Mouse (Mus musculus) fat pad, adult 2 months (tissue): ENCODE results near the gene Ccdc167.

Experiments used
- DNase-seq: peaks from one replicate; pipeline ENCODE4 v3.0.0-alpha.2; 2011; ENCODE audit warnings: low read depth, low spot score; ENCODE audit errors: extremely low read depth

The Ccdc167 gene

DNA sequence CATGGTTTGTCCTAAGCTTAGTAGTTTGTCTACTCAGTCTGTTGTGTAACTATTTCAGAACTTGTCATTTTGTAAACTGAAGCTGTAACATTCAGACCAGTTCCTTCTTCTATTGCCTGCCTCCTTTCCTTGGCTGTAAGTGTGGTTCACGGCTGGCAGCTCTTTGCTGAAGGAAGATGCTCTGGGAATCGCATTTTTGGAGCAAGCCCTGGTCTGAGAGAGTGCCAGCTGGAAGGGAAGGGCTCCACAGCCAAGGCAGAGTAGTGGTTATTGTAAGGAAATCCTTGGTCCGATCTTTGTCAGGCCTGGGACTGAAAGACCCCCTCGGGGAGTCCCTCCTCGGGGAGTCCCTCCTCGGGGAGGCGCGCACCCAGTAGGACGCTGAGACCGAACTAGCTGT, 28.2 kb downstream of the Ccdc167 start:
- no peak for DNase-seq

DNA sequence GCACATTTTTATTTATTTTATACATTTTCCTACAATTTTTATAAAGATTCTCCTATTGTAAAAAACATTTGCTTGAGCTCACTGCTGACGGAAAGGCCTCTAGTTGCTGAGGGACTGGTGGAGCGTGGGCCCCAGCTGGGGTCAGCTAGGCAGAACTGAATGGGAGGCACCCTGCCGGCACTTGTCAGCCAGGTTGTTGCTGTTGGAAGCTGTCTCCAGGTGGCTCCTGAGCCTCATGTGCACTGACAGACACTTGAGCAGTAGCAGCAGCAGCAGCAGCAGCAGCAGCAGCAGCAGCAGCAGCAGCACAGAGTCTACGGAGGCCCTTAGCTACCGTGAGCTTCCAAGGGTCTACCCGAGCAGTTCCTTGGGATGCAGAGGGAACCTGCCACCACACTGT, 29.5 kb downstream of the Ccdc167 start:
- DNase-seq = no peak

- DNase-seq = no peak
These were observed 30.1 kb downstream of the Ccdc167 start for GRCm38 (mm10) chr17:29686771-29687170.

GRCm38 (mm10) chr17:29684275-29684674, 32.6 kb downstream of the Ccdc167 start:
- no peak for DNase-seq

DNA sequence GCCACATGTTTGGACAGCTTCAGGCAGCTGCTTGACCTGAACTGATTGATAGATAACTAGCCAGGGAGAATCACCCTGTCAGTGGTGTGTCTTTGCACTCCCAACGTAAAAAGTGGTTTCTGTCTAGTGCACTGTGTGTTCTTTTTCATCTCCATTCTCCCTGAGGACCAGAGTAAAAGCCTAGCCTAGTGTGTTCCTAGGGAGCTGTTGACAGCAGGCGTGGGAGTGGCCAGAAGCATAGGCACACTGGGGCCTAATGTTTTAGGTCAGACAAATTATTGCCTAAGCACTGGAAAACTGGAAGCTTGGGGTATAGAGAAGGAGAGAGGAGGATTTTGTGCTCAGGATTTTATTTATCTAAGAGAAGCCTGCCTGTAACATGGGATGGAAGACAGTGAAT, 33.7 kb downstream of the Ccdc167 start:
- no peak for DNase-seq

- no peak for DNase-seq
These were observed 34.6 kb downstream of the Ccdc167 start for GRCm38 (mm10) chr17:29682261-29682660.

- DNase-seq = no peak
These were observed 35.2 kb downstream of the Ccdc167 start for GRCm38 (mm10) chr17:29681669-29682068.

- DNase-seq = no peak
These were observed 35.9 kb downstream of the Ccdc167 start for GRCm38 (mm10) chr17:29680921-29681320.

- DNase-seq = no peak
These were observed 36.7 kb downstream of the Ccdc167 start for GRCm38 (mm10) chr17:29680174-29680573.

GRCm38 (mm10) chr17:29679038-29679767, 37.6 kb downstream of the Ccdc167 start:
- no peak for DNase-seq

DNA sequence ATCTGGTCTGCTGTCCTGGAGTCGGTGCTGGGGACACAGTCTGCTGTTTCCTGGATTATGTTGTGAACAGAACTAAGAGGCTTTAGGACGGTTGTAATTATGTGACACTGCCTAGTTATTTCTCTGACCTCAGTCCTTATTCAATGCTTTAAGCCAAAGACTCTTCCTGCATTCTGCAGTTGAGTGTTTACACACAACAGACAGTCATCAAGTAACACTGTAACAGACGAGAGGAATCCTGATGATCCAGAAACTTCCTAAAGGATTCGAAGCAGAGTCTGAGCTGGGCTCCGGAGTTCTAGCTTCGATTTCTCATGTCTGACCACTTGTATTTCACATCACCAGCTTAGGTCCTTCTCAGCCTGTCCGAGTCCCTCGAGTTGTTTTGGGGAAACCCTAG, 38.3 kb downstream of the Ccdc167 start:
- no peak for DNase-seq

- DNase-seq = no peak
These were observed 43.5 kb downstream of the Ccdc167 start for GRCm38 (mm10) chr17:29673325-29673724.

DNA sequence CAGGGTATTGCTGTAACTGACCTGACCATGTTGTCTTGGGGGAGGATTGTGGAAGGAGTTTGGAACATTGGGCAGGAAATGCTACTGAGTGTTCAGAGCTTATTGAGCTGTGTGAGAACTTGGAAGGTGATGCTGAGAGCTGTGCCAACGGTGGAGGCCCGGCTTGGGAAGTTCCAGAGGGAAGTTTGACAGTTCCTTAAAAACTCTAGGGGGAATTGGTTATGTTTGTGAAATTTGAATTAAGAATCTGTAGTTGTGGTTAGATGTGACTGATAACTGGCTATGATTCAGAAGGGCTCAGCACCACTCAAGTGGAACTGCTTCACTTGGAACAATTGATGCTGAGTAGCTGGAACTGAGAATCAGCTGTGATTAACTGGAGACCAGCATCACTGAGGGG, 45.8 kb downstream of the Ccdc167 start:
- no peak for DNase-seq

- DNase-seq = no peak
These were observed 46.9 kb downstream of the Ccdc167 start for GRCm38 (mm10) chr17:29669936-29670335.

DNA sequence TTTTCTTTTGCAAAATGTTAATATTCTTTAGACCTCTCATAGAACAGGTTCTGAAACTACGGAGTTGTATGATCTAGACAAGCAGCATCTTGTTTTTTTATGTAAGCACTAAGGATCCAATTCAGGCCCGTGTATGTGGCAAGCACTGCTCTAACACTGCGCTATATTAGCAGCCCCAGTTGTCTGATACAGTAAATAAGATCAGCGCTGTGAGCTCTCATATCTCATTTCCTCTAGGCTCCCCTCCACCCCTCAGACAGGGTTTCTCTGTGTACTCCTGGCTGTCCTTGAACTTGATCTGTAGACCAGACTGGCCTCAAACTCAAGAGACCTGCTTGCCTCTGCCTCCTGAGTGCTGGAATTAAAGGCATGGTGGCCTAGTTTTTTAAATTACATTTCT, 47.8 kb downstream of the Ccdc167 start:
- DNase-seq = no peak

- DNase-seq = no peak
These were observed 48.5 kb downstream of the Ccdc167 start for GRCm38 (mm10) chr17:29668051-29668986.

DNA sequence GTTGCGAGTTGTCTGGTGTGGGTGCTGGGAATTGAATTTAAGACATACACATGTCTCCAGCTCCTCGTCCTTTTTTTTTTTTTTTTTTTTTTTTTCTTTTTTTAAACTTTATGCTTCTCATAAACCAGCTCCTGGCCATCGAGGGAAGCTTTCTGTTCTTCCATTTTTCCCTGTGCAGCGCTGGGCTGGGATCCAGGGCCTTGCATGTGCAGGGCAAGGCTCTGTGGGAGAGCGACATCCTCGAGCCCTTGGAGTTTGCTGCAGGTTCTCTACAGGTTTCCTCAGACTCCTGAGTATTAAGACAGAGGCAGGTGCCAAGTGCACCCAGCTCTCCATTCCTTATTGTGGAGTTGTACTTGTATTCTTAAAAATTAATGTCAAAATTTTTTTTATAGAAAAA, 54.7 kb downstream of the Ccdc167 start:
- no peak for DNase-seq

DNA sequence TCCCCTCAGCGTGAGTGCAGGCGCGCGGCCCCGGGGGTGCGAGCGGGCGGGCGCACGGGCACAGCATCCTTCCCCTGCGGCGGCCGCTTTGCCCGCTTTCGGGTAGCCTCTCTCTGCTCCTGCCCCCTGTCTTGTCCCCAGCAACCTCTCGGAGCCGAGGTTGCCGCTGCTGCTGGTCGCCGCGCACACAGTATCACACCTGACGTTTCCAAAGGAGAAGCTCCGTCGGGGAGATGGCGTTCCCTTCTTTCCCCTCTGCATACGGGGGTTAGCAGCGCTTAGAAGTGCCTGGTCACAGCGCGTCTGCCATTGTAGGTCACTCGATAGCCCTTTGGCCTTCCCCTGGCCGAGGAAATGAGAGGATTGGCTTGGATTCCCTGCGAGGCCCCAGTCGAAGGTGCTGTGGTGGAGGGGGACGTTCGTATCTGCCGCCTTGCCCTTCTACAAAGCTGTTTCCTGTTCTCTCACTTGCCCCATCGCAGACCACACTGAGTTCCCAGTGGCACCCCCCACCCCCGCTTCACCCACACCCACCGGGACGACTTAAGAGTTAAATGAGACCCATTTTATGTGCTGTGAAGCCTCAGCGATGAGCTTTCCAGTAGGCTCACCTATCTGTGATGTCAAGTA, 56.0 kb downstream of the Ccdc167 start:
- DNase-seq = no peak

GRCm38 (mm10) chr17:29660076-29660761, 56.6 kb downstream of the Ccdc167 start, which contains the start of gene Cmtr1:
Cmtr1 (plus strand) TSS chr17:29660595.
- no peak for DNase-seq

GRCm38 (mm10) chr17:29658249-29658648, 58.6 kb downstream of the Ccdc167 start:
- no peak for DNase-seq

GRCm38 (mm10) chr17:29642219-29642618, 74.6 kb downstream of the Ccdc167 start:
- DNase-seq = no peak
